Mouse (Mus musculus): ENCODE data around the gene Med18. TPM values are rescaled to one million over a fixed set of nuclear protein-coding genes. Genes with fewer than 3 reads are reported as not detected.
"Not testable (repeated sequence)": the region's sequence is repeated elsewhere in the genome, so short reads cannot be mapped to it uniquely, and the experiment has no call there.

Gene Med18
- total and polyA plus RNA-seq, 2 experiments from 2014 or later, result 11.6 to 13.8 TPM

- Histone ChIP-seq H3K27ac (no peak overlapping the region), H3K36me3 (ENCODE audit: insufficient read depth, low read length) (no peaks in the 10 kb centered on the region), H3K9me3 (ENCODE audit: low read length) (no peaks in the 10 kb centered on the region), H3K27me3 (ENCODE audit: insufficient read depth, low read length) (no peaks in the 10 kb centered on the region), H3K4me1 (ENCODE audit: insufficient read depth, low read length) (no peaks in the 10 kb centered on the region), H3K4me3 (ENCODE audit: low read length) (no peak overlapping the region), H3K4me2 (ENCODE audit: low read depth, low read length) (no peak overlapping the region), H3K9ac (replicated peaks; ENCODE audit: low read length) (no peak overlapping the region)
- TF ChIP-seq CTCF (IDR thresholded peaks at IDR 0.05; ENCODE audit: low read depth), result no peak
- no peak for DNase-seq (ENCODE audit: low spot score)
- no peak for ATAC-seq
- 77% methylated on average over 13 of the region's 13 CpGs for WGBS
These were observed 19.4 kb upstream of the Med18 start for GRCm38 (mm10) chr4:132482956-132483608.

DNA sequence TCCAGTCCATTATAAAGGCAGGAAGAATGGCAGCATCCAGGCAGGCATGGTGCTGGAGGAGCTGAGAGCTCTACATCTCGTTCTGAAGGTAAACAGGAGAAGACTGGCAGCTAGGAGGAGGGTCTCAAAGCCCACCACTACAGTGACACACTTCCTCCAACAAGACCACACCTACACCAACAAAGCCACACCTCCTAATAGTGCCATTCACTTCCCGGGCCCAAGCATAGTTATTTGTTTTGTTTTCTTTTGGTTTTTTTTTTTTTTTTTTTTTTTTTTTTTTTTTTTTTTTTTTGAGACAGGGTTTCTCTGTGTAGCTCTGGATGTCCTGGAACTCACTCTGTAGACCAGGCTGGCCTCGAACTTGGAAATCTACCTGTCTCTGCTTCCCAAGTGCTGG is 18.4 kb upstream of the Med18 start:
- not testable (repeated sequence) for H3K4me2 ChIP-seq (ENCODE audit: low read depth, low read length); ATAC-seq; H3K9me3 ChIP-seq (ENCODE audit: low read length); H3K27me3 ChIP-seq (ENCODE audit: insufficient read depth, low read length); DNase-seq (ENCODE audit: low spot score); H3K4me3 ChIP-seq (ENCODE audit: low read length); H3K9ac ChIP-seq (replicated peaks; ENCODE audit: low read length); H3K36me3 ChIP-seq (ENCODE audit: insufficient read depth, low read length); H3K27ac ChIP-seq; H3K4me1 ChIP-seq (ENCODE audit: insufficient read depth, low read length)
- 76% methylated on average over 3 of the region's 3 CpGs for WGBS

DNA sequence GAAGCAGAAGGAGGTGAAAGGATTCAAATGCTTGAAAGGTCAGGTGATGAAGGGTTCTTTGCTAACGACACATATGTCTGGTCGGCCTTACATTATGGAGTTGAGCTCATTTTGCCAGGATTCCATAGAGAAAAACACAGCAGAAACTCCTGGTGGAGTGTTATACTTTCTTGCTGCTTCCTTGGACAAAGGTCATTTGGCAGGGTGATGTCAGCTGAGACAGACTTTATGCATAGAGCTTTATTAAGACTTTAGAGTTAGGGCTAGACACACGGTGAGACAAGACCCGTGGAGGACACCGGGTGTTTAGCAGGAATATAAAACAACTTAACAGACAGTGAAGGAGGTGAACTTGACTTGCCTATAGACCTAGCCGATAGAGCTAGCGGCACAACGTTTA is 14.1 kb upstream of the Med18 start:
- H3K27me3 ChIP-seq (ENCODE audit: insufficient read depth, low read length), result no peaks in the 10 kb centered on the region
- WGBS, result 94% methylated on average over 8 of the region's 8 CpGs
- H3K4me1 ChIP-seq (ENCODE audit: insufficient read depth, low read length), result no peaks in the 10 kb centered on the region
- no peak overlapping the region for H3K4me2 ChIP-seq (ENCODE audit: low read depth, low read length)
- TF ChIP-seq CTCF (IDR thresholded peaks at IDR 0.05; ENCODE audit: low read depth), result no peak
- H3K4me3 ChIP-seq (ENCODE audit: low read length), result no peak overlapping the region
- H3K27ac ChIP-seq, result no peak overlapping the region
- ATAC-seq, result no peak
- no peak for DNase-seq (ENCODE audit: low spot score)
- H3K36me3 ChIP-seq (ENCODE audit: insufficient read depth, low read length), result no peaks in the 10 kb centered on the region
- no peak overlapping the region for H3K9ac ChIP-seq (replicated peaks; ENCODE audit: low read length)
- H3K9me3 ChIP-seq (ENCODE audit: low read length), result no peaks in the 10 kb centered on the region

DNA sequence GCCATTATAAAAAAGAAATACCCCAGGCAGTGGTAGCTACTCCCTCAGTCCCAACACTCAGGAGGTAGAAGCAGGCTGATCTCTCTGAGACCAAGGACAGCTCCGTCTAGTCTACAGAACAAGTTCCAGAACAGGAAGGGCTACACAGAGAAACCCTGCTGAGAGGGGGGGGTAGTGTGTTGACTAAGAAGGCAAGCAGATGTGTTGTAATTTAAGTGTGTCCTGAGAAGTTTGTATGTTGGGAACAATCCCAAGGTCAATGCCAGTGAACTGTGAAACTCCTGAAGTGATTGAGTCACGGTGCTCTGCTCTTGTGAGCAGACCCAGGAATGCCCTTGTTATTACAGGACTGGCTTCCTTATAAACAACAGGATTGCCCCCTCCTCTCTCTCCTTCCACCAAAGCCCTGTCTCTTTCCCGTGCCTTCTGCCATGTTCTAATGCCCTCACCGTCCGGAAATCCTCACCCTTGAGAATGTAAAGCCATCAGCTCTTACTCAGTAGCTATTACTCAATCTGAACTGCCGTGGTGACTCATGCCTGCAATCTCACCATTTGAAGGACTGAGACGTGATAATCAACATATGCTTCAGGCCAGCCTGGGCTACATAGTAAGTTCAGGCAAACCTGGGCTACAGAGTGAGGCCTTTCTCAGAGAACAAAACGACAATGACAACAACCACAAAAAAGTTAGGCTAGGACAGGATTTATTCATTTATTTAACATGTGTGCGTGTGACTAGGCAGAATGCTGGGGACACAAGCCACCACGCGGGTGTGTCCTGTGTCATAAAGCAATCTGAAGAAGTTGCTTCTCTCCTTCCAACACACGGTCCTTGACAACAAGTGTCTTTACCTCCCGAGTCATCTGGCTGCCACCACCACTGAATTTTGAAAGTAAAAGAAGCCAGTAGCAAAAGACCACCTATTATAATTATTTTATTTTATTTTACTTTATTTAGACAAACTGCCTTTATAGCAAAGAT is 12.5 kb upstream of the Med18 start:
- Histone ChIP-seq H3K9ac (replicated peaks; ENCODE audit: low read length) (no peak overlapping the region), H3K4me3 (ENCODE audit: low read length) (no peak overlapping the region), H3K36me3 (ENCODE audit: insufficient read depth, low read length) (no peaks in the 10 kb centered on the region), H3K4me2 (ENCODE audit: low read depth, low read length) (no peak overlapping the region), H3K27ac (no peak overlapping the region), H3K4me1 (ENCODE audit: insufficient read depth, low read length) (no peaks in the 10 kb centered on the region), H3K27me3 (ENCODE audit: insufficient read depth, low read length) (no peaks in the 10 kb centered on the region), H3K9me3 (ENCODE audit: low read length) (no peaks in the 10 kb centered on the region)
- DNase-seq (ENCODE audit: low spot score), result no peak
- TF ChIP-seq CTCF (IDR thresholded peaks at IDR 0.05; ENCODE audit: low read depth), result no peak
- ATAC-seq, result no peak
- WGBS, result 83% methylated on average over 13 of the region's 13 CpGs

DNA sequence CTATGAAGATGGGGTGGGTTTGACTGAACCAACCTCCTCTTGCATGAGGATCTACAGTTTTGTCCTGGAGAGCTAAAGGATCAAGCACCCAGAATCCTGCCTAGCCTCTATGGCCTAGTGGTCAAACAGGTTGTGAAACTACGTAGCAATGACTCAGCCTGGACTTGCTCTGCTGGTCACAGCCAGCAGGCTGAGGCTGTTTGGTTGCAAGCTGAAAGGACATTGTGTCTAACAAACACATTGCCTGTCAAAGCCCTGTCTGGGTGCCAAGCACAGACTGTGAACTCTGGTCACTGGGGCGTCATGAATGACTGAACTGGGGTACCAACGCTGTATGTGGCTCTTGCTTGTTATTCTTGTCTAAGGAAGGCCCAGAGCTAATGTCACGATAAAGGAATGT is 10.9 kb upstream of the Med18 start:
- TF ChIP-seq CTCF (IDR thresholded peaks at IDR 0.05; ENCODE audit: low read depth), result no peak
- no peak for ATAC-seq
- 70% methylated on average over 4 of the region's 4 CpGs for WGBS
- no peaks in the 10 kb centered on the region for H3K4me1 ChIP-seq (ENCODE audit: insufficient read depth, low read length)
- H3K27me3 ChIP-seq (ENCODE audit: insufficient read depth, low read length), result no peaks in the 10 kb centered on the region
- no peak overlapping the region for H3K27ac ChIP-seq
- H3K4me3 ChIP-seq (ENCODE audit: low read length), result no peak overlapping the region
- DNase-seq (ENCODE audit: low spot score), result no peak
- H3K9me3 ChIP-seq (ENCODE audit: low read length), result no peaks in the 10 kb centered on the region
- H3K9ac ChIP-seq (replicated peaks; ENCODE audit: low read length), result no peak overlapping the region
- H3K36me3 ChIP-seq (ENCODE audit: insufficient read depth, low read length), result no peaks in the 10 kb centered on the region
- H3K4me2 ChIP-seq (ENCODE audit: low read depth, low read length), result no peak overlapping the region

DNA sequence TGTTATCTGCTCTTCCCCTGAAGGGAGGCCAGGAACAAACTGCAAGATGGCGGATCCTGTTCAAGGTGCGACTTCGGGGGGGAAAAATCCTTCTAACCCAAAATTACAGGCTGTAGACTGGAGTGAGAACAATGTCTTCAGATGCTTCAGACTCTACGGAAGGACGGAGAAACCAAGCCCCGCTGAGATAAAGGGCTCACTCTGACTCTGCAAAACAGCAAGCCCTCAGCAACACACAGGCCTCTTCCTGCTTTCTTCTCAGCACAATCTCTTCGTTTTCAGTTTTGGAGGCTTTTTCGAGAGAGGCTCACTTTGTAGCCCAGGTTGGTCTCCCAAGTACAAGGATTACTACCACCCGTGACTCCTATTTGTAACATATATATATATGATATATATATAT is 9.7 kb upstream of the Med18 start:
- H3K27ac ChIP-seq, result no peak overlapping the region
- DNase-seq (ENCODE audit: low spot score) (no peak), ATAC-seq (no peak)
- 90% methylated on average over 9 of the region's 9 CpGs for WGBS
- no peak for TF ChIP-seq CTCF (IDR thresholded peaks at IDR 0.05; ENCODE audit: low read depth)
- H3K4me1 ChIP-seq (ENCODE audit: insufficient read depth, low read length), result no peaks in the 10 kb centered on the region
- H3K9ac ChIP-seq (replicated peaks; ENCODE audit: low read length), result no peak overlapping the region
- H3K4me2 ChIP-seq (ENCODE audit: low read depth, low read length), result no peak overlapping the region
- H3K4me3 ChIP-seq (ENCODE audit: low read length), result no peak overlapping the region
- no peaks in the 10 kb centered on the region for H3K27me3 ChIP-seq (ENCODE audit: insufficient read depth, low read length)
- H3K36me3 ChIP-seq (ENCODE audit: insufficient read depth, low read length), result no peaks in the 10 kb centered on the region
- H3K9me3 ChIP-seq (ENCODE audit: low read length), result no peaks in the 10 kb centered on the region

DNA sequence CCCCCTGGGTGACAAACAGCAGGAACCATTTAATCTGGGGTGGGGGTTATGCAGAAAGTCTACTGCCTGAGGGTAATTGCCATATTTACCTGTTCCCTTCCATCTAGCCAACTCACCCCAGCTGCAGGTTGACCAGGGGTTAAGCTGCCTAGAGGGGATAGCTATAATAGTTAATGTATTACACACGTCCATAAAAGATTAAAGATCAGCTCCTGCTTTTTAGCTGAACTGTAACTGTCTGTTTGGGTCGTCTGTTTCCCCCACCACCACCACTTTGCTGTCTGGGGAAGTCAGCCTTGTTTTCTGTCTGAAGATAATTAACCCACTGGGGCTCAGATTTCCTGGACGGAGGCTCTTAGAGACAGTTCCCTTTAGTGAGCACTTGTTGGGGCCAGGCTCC is 6.2 kb upstream of the Med18 start:
- H3K27me3 ChIP-seq (ENCODE audit: insufficient read depth, low read length), result no peaks in the 10 kb centered on the region
- no peak for TF ChIP-seq CTCF (IDR thresholded peaks at IDR 0.05; ENCODE audit: low read depth)
- H3K9me3 ChIP-seq (ENCODE audit: low read length), result no peaks in the 10 kb centered on the region
- WGBS, result 34% methylated on average over 3 of the region's 3 CpGs
- H3K4me2 ChIP-seq (ENCODE audit: low read depth, low read length), result no peak overlapping the region
- H3K27ac ChIP-seq, result no peak overlapping the region
- H3K9ac ChIP-seq (replicated peaks; ENCODE audit: low read length), result no peak overlapping the region
- H3K4me1 ChIP-seq (ENCODE audit: insufficient read depth, low read length), result no peaks in the 10 kb centered on the region
- no peaks in the 10 kb centered on the region for H3K36me3 ChIP-seq (ENCODE audit: insufficient read depth, low read length)
- no peak for DNase-seq (ENCODE audit: low spot score)
- no peak overlapping the region for H3K4me3 ChIP-seq (ENCODE audit: low read length)
- ATAC-seq, result no peak

Data from hindbrain, postnatal 0 days (tissue).